Mouse (Mus musculus) thymus, adult 2 months (tissue): ENCODE results near the gene Kalrn. TPM values are rescaled to one million over a fixed set of nuclear protein-coding genes. Genes with fewer than 3 reads are reported as not detected.

ENCODE experiments used
- DNase-seq: peaks from one replicate; pipeline ENCODE4 v3.0.0; 2021
- H3K27ac ChIP-seq: fragments of 200-500 bp; 2 replicates; pipeline ENCODE4 v1.5.1; 2012; ENCODE audit warnings: low read length, control low read depth; ENCODE audit not compliant: control insufficient read depth, insufficient read depth
- H3K27me3 ChIP-seq: fragments of 200-500 bp; 2 replicates; pipeline ENCODE4 v1.6.1; 2012; ENCODE audit warnings: mild to moderate bottlenecking, low read length, moderate library complexity, mixed read lengths; ENCODE audit not compliant: control insufficient read depth, insufficient read depth
- H3K36me3 ChIP-seq: fragments of 200-500 bp; 2 replicates; pipeline ENCODE4 v1.6.1; 2012; ENCODE audit warnings: mild to moderate bottlenecking, low read length, moderate library complexity; ENCODE audit not compliant: control insufficient read depth, insufficient read depth
- H3K4me1 ChIP-seq: fragments of 200-500 bp; replicated peaks from 2 replicates; pipeline ENCODE4 v1.6.1; 2012; ENCODE audit warnings: low read length; ENCODE audit not compliant: control insufficient read depth, insufficient read depth
- H3K4me3 ChIP-seq: fragments of 200-500 bp; 2 replicates; pipeline ENCODE4 v1.5.1; 2012; ENCODE audit warnings: mild to moderate bottlenecking, low read length, control low read depth, moderate library complexity; ENCODE audit not compliant: control insufficient read depth, insufficient read depth
- CTCF ChIP-seq: fragments of 200-500 bp; IDR thresholded peaks from 2 replicates; pipeline ENCODE4 v1.5.1; 2012; ENCODE audit warnings: mild to moderate bottlenecking, control low read depth, low read length, moderate library complexity, borderline replicate concordance; ENCODE audit not compliant: control insufficient read depth, poor library complexity, insufficient read depth; ENCODE audit errors: extremely low read depth
- POLR2A ChIP-seq: fragments of 200-500 bp; IDR thresholded peaks from 2 replicates; pipeline ENCODE4 v1.6.1; 2012; ENCODE audit warnings: mild to moderate bottlenecking, low read length, control low read depth, moderate library complexity; ENCODE audit not compliant: control insufficient read depth, poor library complexity, insufficient read depth; ENCODE audit errors: extremely low read depth
- WGBS: fragments of 180-500 bp; shearing (Covaris S2); methylation state at CpG from one replicate; pipeline ENCODE4 v1.1.7; 2018; 5-methylcytosine and 5-hydroxymethylcytosine counted together
- polyA plus RNA-seq: library from polyadenylated mRNA; depleted of rRNA; stranded (reverse); fragments of >200 nt; gene quantifications from 2 replicates; pipeline ENCODE4 v1.2.3, GENCODE M21; 2012

The Kalrn gene
- polyA plus RNA-seq, 1 experiment = 2.9 TPM

DNA sequence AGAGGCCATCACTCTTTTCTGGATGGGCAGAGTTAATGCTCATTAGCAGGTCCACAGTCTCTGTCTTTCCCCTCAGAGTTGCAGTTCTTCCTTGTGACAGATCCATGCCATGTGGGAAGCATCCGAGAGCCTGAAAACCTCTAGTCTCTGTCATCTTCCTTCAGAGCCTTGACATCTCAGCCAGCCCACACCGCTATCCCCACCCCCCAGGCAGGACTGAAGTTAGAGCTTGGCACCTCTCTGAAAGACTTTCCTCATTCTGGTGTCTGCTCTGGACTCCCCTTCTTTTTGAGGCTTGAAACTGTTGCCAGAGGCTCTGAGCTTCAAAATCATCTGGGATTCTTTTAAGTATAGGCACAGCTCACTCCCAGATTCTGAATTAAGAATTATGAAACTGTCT is 274.1 kb downstream of the Kalrn start:
- H3K4me3 ChIP-seq = no peak overlapping the region
- TF ChIP-seq POLR2A (no peak), CTCF (no peak)
- H3K36me3 ChIP-seq = no peaks in the 10 kb centered on the region
- no peak overlapping the region for H3K27ac ChIP-seq
- no peaks in the 10 kb centered on the region for H3K27me3 ChIP-seq
- WGBS = 94% methylated on average over 2 of the region's 2 CpGs
- no peak for DNase-seq
- no peaks in the 10 kb centered on the region for H3K4me1 ChIP-seq

DNA sequence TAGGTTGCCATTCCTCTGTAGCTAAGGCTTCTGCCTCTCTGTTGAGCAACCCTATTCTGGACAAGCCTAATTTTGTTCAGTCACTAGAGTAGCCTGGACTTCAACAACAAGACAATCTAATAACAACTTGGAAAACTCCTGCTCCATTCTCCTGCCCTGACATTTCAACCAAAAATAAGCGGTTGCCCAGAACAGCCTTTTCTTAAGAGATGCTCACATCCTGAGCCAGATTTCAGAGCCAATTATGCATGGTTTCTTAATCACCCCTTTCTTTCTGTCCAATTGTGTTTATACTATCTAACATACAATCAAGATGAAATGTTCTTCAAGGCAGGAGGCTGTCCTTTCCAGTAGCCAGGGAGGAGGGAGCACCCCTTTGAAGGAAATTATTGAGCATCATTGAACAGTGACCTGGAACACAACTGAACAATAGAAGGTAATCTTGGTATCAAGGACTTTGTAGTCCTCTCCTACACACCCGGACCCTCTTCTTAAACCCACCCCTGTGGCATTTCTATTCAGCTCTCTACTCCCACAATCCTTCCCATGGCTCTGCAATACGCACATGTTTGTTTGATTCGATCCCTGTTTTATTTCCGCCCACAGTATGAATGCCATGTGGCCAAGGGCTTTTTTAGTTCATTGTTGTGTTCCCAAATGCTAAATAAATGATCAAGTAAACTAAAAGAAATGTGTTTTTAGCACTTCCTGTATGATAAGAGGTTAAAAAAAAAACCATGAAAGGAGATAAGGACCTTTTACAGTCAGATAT is 275.2 kb downstream of the Kalrn start:
- 98% methylated on average over 5 of the region's 5 CpGs for WGBS
- H3K36me3 ChIP-seq = no peaks in the 10 kb centered on the region
- no peak overlapping the region for H3K4me3 ChIP-seq
- no peak for DNase-seq
- TF ChIP-seq CTCF (no peak), POLR2A (no peak)
- H3K27me3 ChIP-seq = no peaks in the 10 kb centered on the region
- H3K27ac ChIP-seq = no peak overlapping the region
- no peaks in the 10 kb centered on the region for H3K4me1 ChIP-seq

- peak; percentile 24 for DNase-seq
- 89% methylated on average over 6 of the region's 6 CpGs for WGBS
Observed at GRCm38 (mm10) chr16:34294568-34294967, 278.8 kb downstream of the Kalrn start.

GRCm38 (mm10) chr16:34293675-34294074 is 279.7 kb downstream of the Kalrn start:
- no peak for DNase-seq
- WGBS = 97% methylated on average over 2 of the region's 2 CpGs

More at GRCm38 (mm10) chr16:34294568-34294967, 278.8 kb downstream of the Kalrn start:
- Histone ChIP-seq H3K4me3 (no peak overlapping the region), H3K4me1 (no peaks in the 10 kb centered on the region), H3K36me3 (no peaks in the 10 kb centered on the region), H3K27me3 (no peaks in the 10 kb centered on the region), H3K27ac (no peak overlapping the region)
- TF ChIP-seq CTCF = no peak
- TF ChIP-seq POLR2A = no peak

GRCm38 (mm10) chr16:34289583-34289982 is 283.7 kb downstream of the Kalrn start:
- no peak overlapping the region for H3K27ac ChIP-seq
- H3K36me3 ChIP-seq = no peaks in the 10 kb centered on the region
- DNase-seq = no peak
- H3K4me3 ChIP-seq = no peak overlapping the region
- no peaks in the 10 kb centered on the region for H3K27me3 ChIP-seq
- WGBS = 44% methylated on average over 7 of the region's 7 CpGs
- no peak for TF ChIP-seq POLR2A
- TF ChIP-seq CTCF = no peak
- no peaks in the 10 kb centered on the region for H3K4me1 ChIP-seq

More at GRCm38 (mm10) chr16:34293675-34294074, 279.7 kb downstream of the Kalrn start:
- no peaks in the 10 kb centered on the region for H3K4me1 ChIP-seq
- no peaks in the 10 kb centered on the region for H3K27me3 ChIP-seq
- no peak overlapping the region for H3K4me3 ChIP-seq
- no peaks in the 10 kb centered on the region for H3K36me3 ChIP-seq
- no peak for TF ChIP-seq CTCF
- TF ChIP-seq POLR2A = no peak
- H3K27ac ChIP-seq = no peak overlapping the region

GRCm38 (mm10) chr16:34282026-34282425 is 291.3 kb downstream of the Kalrn start:
- TF ChIP-seq POLR2A (no peak), CTCF (no peak)
- WGBS = 96% methylated on average over 8 of the region's 8 CpGs

GRCm38 (mm10) chr16:34279654-34280383 is 293.5 kb downstream of the Kalrn start:
- no peaks in the 10 kb centered on the region for H3K4me1 ChIP-seq
- H3K27me3 ChIP-seq = no peaks in the 10 kb centered on the region
- TF ChIP-seq CTCF (no peak), POLR2A (no peak)
- no peak for DNase-seq
- H3K4me3 ChIP-seq = no peak overlapping the region
- 90% methylated on average over 7 of the region's 7 CpGs for WGBS
- no peak overlapping the region for H3K27ac ChIP-seq
- H3K36me3 ChIP-seq = no peaks in the 10 kb centered on the region

More at GRCm38 (mm10) chr16:34282026-34282425, 291.3 kb downstream of the Kalrn start:
- no peak for DNase-seq
- Histone ChIP-seq H3K27me3 (no peaks in the 10 kb centered on the region), H3K27ac (no peak overlapping the region), H3K4me3 (no peak overlapping the region), H3K4me1 (no peaks in the 10 kb centered on the region), H3K36me3 (no peaks in the 10 kb centered on the region)
